Mouse (Mus musculus) heart, postnatal 36 days (tissue): ENCODE results near the gene Lamb2. TPM values are rescaled to one million over a fixed set of nuclear protein-coding genes. Genes with fewer than 3 reads are reported as not detected.

Source experiments
- DNase-seq, 2 experiments: peaks; one replicate each; pipeline ENCODE4 v3.0.0; 2021 to 2022
- intact Hi-C: fragments of 180-260 bp; cut with DNase I; formaldehyde crosslinking; loops from one replicate; pipeline ENCODE4 v1.15.1; 2025
- total RNA-seq, 2 experiments: library from RNA; stranded (reverse); gene quantifications; 2 replicates each; pipeline ENCODE4 v1.2.3; 2021

The Lamb2 gene
- total RNA-seq, 2 experiments from 2014 or later = 344 to 366 TPM

DNA sequence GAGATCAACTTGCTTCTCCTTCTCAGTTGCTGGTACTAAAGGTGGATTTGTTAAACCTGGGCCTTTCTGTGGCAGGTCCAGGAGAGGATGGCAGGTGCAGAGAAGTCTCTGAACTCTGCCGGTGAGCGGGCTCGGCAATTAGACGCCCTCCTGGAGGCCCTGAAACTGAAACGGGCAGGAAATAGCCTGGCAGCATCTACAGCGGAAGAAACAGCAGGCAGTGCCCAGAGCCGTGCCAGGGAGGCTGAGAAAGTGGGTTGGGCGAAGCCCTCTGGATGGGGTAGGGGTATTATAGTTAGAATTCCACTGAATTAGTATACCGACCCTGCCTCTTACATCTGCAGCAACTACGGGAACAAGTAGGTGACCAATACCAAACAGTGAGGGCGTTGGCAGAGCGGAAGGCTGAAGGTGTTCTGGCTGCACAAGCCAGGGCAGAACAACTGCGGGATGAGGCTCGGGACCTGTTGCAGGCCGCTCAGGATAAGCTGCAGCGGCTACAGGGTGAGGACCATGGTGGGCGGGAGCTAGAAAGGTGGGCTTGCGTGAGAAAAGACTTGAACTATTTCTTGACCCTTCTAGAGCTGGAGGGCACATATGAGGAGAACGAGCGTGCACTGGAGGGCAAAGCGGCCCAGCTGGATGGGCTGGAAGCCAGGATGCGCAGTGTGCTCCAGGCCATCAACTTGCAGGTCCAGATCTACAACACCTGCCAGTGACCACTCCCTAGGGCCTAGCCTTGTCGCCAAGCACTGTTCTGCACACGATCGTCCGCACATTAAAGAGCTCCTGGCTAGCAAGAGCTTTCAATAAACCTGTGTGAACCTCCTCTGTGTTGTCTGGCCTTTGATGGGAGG is 10.4 kb downstream of the Lamb2 start:
- no peak for DNase-seq
- intact Hi-C loops = loop anchor here (1.0 kb wide), 1 partner anchor 8 kb away; no protein-coding TSS in a partner anchor

DNA sequence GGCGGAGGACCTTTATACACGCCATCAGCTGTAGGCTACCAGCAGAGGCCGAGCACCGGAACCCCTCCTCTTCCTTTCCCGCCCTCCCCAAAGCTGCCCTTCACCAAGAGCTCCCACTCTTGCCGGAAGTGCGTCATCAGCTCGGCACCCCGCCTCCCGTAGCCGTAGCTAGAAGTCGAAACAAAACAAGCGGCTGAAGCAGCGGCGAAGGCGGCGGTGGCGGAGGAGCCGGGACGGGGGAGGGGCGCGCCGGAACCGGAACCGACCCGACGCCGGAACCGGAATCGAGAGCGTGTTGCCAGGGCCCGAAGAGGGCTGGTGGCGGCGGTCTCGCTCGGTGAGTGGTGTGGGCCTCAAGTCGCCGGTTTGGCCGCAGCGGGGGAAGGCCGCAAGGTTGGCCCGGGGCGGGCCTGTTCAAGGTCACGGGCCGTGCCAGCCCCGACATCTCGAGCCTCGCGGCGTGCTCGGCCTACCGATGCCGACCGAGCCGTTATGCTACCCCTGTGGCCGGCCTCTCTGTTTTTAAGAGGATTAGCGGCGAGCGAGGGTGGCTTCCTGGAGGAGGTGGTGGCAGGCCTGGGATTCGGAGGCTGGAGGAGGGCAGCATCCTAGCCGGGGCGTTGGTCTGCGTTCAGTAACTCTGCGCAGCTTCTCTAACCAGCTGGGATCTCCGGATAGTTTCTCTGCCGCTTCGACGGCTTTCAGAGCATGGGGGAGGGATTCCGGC is 11.2 kb downstream of the Lamb2 start, which contains the start of gene Usp19:
Gene Usp19, plus strand, starts transcription at position 44 of the 727 bp plus-strand sequence.
- peak; percentile 94 to 95 for DNase-seq
- intact Hi-C loops = loop anchor here (1.0 kb wide), 1 partner anchor 8 kb away; no protein-coding TSS in a partner anchor

- intact Hi-C loops = no loop called here
- no peak for DNase-seq
Observed at GRCm38 (mm10) chr9:108491286-108491580, 11.7 kb downstream of the Lamb2 start.

GRCm38 (mm10) chr9:108492043-108492750 is 12.7 kb downstream of the Lamb2 start:
- peak in 1 of 2 experiments; percentile 35 for DNase-seq
- intact Hi-C loops = loop anchor here (2.0 kb wide), 1 partner anchor 15 kb away; the partner anchor contains the start of gene Qars

GRCm38 (mm10) chr9:108493246-108493645 is 13.7 kb downstream of the Lamb2 start:
- intact Hi-C loops = loop anchor here (2.0 kb wide), 1 partner anchor 14 kb away; the partner anchor contains the start of gene Qars

GRCm38 (mm10) chr9:108494146-108494825 is 14.8 kb downstream of the Lamb2 start:
- intact Hi-C loops = no loop called here
- no peak for DNase-seq

More at GRCm38 (mm10) chr9:108493246-108493645, 13.7 kb downstream of the Lamb2 start:
- DNase-seq = no peak

DNA sequence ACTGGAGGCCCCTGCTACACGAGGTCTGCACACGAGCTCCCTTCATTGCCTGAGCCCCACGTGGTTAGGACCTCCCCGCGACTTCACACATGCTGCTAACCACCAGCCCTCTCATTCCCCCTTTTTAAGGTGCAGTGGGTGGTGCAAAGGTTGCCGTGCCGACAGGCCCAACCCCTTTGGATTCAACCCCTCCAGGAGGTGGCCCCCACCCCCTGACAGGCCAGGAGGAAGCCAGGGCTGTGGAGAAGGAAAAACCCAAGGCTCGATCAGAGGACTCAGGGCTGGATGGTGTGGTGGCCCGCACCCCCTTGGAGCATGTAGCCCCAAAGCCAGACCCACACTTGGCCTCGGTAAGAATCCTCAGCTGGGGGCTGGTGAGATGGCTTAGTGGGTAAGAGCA is 15.4 kb downstream of the Lamb2 start:
- intact Hi-C loops = no loop called here
- DNase-seq = no peak

- intact Hi-C loops = no loop called here
Observed at GRCm38 (mm10) chr9:108499231-108499630, 19.7 kb downstream of the Lamb2 start.

GRCm38 (mm10) chr9:108499943-108500342 is 20.4 kb downstream of the Lamb2 start:
- no peak for DNase-seq
- intact Hi-C loops = no loop called here

More at GRCm38 (mm10) chr9:108499231-108499630, 19.7 kb downstream of the Lamb2 start:
- DNase-seq = no peak

DNA sequence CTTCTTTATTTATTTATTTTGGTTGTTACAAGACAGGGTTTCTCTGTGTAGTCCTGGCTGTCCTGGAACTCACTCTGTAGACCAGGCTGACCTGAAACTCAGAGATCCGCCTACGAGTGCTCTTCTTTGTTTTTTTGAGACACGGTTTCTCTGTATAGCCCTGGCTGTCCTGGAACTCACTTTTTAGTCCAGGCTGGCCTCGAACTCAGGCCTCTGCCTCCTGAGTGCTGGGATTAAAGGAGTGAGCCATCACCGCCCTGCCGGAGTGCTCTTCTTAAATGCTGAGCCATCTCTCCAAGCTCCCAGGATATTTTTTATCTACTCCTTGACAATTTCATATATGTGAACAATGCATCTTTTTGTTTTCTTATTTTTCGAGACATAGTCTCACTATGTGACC is 27.4 kb downstream of the Lamb2 start:
- intact Hi-C loops = loop anchor here (2.0 kb wide), 1 partner anchor 14 kb away; no protein-coding TSS in a partner anchor
- no peak for DNase-seq

DNA sequence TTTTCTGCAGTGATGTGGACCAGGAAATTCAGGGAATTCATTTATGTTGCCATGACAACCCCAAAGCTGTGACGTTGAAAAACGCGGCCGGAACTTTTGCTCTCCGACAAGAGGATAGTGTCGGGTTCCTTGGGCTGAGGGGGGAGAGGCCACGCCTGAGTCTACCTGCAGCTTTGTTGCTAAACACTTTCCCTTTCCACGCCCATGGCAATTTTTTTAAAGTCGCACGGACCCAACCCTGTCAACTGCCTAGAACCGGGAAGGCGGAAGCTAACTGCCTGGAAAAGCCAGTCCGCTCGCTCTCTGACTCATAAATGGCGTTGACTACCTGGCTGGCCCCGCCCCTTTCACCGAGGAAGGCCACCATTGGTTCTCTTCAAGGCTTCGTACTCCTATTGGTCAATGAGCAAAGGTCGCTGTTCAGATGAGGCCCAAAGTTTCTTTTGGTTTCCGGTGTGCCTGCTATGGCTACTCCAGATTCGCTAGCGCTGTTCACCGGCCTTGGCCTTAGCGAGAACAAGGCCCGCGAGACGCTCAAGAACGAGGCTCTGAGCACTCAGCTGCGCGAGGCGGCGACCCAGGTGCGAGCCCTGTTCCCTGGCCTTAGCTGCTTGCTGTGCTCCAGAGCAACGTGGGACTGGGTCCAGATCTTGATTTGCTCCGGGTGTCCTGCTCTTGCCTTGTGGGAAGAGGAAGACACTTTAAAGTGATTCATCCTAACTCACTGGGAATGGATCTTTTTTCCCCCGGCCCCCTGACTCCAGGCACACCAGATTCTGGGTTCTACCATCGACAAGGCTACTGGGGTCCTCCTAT is 28.3 kb downstream of the Lamb2 start, which contains the start of gene Qars:
Gene Qars, plus strand, starts transcription at position 88 of the 816 bp plus-strand sequence.
- peak; percentile 91 to 92 for DNase-seq
- intact Hi-C loops = loop anchor here (2.0 kb wide), 1 partner anchor 15 kb away; no protein-coding TSS in a partner anchor

GRCm38 (mm10) chr9:108508776-108509175 is 29.2 kb downstream of the Lamb2 start:
- intact Hi-C loops = no loop called here
- no peak for DNase-seq

GRCm38 (mm10) chr9:108516380-108517251 is 37.1 kb downstream of the Lamb2 start, which contains the start of gene Qrich1:
Gene Qrich1, plus strand, starts transcription at chr9:108516806.
- intact Hi-C loops = loop anchor here (2.0 kb wide), 1 partner anchor 36 kb away; no protein-coding TSS in a partner anchor

DNA sequence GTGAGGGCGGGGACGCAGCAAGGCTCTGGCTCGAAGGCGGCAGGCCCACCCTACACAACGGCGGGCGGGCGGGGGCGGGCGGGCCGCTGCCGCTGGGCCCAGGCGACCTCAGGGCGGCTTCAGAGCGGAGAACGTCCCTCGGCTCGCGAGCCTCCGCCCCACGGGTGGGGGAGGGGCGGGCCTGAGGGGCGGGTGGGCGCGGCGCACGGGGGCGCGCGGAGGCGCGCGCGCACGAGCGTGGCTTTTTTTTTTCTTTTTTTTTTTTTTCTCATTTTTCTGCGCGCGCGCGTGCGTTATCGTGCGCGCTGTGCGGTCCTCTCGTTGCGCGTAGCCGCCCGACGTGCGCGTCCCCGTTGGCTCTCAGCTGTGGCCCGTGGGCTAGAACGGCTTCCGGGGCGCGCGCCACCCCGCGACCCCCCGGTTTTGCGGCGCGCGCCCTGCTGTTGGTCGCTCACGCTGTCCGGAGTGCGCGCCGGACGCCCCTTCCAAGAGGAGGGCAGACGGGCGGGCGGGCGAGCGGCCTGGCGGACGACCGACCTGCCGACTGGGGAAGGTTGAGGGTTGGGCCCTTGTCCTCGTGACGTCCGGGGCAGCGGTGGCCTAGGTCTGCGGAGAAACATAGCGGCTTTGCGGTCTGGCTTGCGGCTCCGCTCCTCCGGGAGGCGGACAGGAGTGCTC is 37.9 kb downstream of the Lamb2 start:
- intact Hi-C loops = loop anchor here (2.0 kb wide), 1 partner anchor 37 kb away; no protein-coding TSS in a partner anchor
- peak; percentile 76 to 85 for DNase-seq

More at GRCm38 (mm10) chr9:108516380-108517251, 37.1 kb downstream of the Lamb2 start, which contains the start of gene Qrich1:
- DNase-seq = peak; percentile 93 to 97

DNA sequence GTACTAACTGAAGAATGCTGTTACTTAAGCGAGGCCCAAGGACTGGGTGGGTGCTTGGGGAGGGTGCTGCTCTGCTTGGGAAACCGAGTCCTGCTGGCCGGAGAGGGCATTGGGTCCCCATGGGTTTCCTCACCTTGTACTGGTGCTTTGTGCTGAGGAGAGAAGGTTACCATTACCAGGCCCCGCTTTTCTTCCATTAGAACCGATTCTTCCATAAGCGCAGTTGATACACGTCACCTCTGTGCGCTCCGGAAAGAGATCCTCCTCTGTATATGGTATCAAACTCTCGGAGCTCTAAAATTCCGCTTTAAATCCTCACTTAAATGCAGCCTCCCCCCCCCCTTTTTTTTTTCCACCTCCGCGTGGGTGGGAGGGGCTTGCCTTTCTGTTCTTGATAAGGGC is 38.4 kb downstream of the Lamb2 start:
- intact Hi-C loops = loop anchor here (2.0 kb wide), 1 partner anchor 37 kb away; no protein-coding TSS in a partner anchor
- DNase-seq = no peak

- intact Hi-C loops = no loop called here
- DNase-seq = no peak
Observed at GRCm38 (mm10) chr9:108521604-108522003, 42.1 kb downstream of the Lamb2 start.

DNA sequence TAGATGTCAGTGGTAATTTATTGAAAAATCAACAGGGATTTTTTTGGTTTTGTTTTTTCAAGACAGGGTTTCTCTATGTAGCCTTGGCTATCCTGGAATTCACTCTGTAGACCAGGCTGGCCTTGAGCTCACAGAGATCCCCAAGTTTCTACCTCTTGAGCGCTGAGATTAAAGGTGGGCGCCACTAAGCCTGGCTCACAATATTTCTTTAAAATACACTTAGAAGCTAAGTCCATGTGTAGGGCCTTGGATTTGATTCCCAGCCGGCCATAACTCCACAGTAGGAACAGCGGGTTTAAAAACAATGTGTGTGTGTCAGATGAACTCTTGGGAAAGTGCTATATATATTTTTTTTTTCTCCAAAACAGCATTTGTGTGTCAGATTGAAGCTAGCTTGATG is 43.8 kb downstream of the Lamb2 start:
- no peak for DNase-seq
- intact Hi-C loops = no loop called here
